Mouse (Mus musculus) ES-Bruce4 (cell line): ENCODE measurements around the gene Tmbim1. TPM values are rescaled to one million over a fixed set of nuclear protein-coding genes. Genes with fewer than 3 reads are reported as not detected.
A peak's percentile ranks its signal among the peaks of the same experiment; 100 is the strongest.

Source experiments
- H3K27ac ChIP-seq: 2 replicates; pipeline ENCODE4 v1.5.1; 2012; ENCODE audit warnings: low read length, inconsistent platforms; ENCODE audit not compliant: insufficient read depth
- H3K27me3 ChIP-seq: 2 replicates; pipeline ENCODE4 v1.6.1; 2012; ENCODE audit warnings: mild to moderate bottlenecking, low read length, inconsistent platforms; ENCODE audit not compliant: control insufficient read depth, poor library complexity, insufficient read depth, severe bottlenecking
- H3K36me3 ChIP-seq: 2 replicates; pipeline ENCODE4 v1.6.1; 2012; ENCODE audit warnings: inconsistent platforms, mild to moderate bottlenecking, low read length, moderate library complexity; ENCODE audit not compliant: control insufficient read depth, poor library complexity, insufficient read depth, severe bottlenecking
- H3K4me1 ChIP-seq: one replicate; pipeline ENCODE4 v1.8.1; 2011; ENCODE audit warnings: low read length; ENCODE audit not compliant: control insufficient read depth, insufficient read depth
- H3K4me3 ChIP-seq: 2 replicates; pipeline ENCODE4 v1.5.1; 2011; ENCODE audit warnings: low read depth, mild to moderate bottlenecking, low read length
- H3K9ac ChIP-seq: 2 replicates; pipeline ENCODE4 v1.6.1; 2012; ENCODE audit warnings: low read depth, mild to moderate bottlenecking, inconsistent platforms; ENCODE audit not compliant: poor library complexity, severe bottlenecking
- H3K9me3 ChIP-seq: replicated peaks from 2 replicates; pipeline ENCODE4 v1.6.1; 2012; ENCODE audit warnings: mild to moderate bottlenecking, low read length, inconsistent platforms; ENCODE audit not compliant: control insufficient read depth, poor library complexity, insufficient read depth, severe bottlenecking
- CTCF ChIP-seq: IDR thresholded peaks from one replicate; pipeline ENCODE4 v1.8.1; 2011; ENCODE audit warnings: low read depth, low read length
- EP300 ChIP-seq: IDR thresholded peaks from 2 replicates; pipeline ENCODE4 v1.6.1; 2011; ENCODE audit warnings: low read depth, low read length; ENCODE audit not compliant: insufficient read depth
- POLR2A ChIP-seq: IDR thresholded peaks from one replicate; pipeline ENCODE4 v1.8.1; 2011; ENCODE audit warnings: low read length; ENCODE audit not compliant: insufficient read depth
- polyA plus RNA-seq: library from polyadenylated mRNA; stranded (reverse); fragments of >200 nt; gene quantifications from 2 replicates; pipeline ENCODE4 v1.2.4, GENCODE M21; 2011; ENCODE audit warnings: low read depth; ENCODE audit not compliant: missing spikeins, insufficient read depth, insufficient read length

The Tmbim1 gene
- polyA plus RNA-seq, 1 experiment, result 58.8 TPM

DNA sequence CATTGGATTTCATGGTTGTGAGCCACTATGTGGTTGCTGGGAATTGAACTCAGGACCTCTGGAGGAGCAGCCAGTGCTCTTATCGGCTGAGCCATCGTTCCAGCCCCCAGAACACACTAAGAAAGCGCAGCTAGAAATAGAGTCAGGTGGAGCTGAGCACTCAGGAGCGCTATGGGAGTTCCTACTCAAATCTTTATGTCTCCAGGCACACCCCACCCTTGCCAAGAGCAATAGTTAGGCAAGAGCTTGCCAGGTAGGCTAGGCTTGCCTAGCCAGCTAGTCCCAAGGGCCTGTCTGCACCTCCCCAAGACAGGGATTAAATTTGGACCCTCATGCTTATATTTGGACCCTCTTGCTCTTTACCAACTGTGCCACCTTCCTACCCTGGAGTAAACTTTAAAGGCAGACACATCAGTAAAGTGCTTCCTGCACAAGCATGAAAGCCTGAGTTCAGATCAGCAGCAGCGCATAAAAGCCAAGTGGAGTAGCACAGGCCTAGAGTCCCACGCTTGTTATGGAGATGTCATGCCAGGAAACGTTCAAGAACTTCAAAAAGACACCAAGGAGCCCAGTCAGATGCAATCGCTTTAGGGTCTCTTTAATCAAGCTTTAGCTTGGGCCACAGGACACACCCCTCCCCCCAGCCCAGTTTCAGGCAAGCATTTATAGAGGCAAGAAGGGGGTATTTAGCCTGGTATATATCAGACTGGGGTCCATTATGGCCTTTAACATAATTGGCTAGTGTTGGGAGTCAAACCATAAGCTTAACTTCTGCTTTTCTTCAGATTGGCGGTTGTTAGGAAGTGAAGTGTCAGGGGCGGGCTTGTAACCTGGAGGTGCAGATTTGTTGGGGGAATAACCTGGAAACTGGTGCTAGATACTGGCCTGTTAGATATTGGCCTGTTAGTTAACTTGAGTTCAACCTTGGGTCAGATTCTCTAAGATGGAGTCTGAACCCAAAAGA lies 2.9 kb upstream of the Tmbim1 start:
- H3K27ac ChIP-seq, result peak overlapping the region; percentile 94
- H3K9ac ChIP-seq, result no peak overlapping the region
- no peaks in the 10 kb centered on the region for H3K9me3 ChIP-seq
- peaks cover 2% of the 10 kb centered on the region for H3K4me1 ChIP-seq
- TF ChIP-seq EP300, result peak; percentile 28; the same call in 1 of the 2 replicates
- TF ChIP-seq CTCF, result no peak
- no peaks in the 10 kb centered on the region for H3K27me3 ChIP-seq
- no peaks in the 10 kb centered on the region for H3K36me3 ChIP-seq
- no peak overlapping the region for H3K4me3 ChIP-seq

GRCm38 (mm10) chr1:74307146-74307545 lies 1.7 kb upstream of the Tmbim1 start:
- no peaks in the 10 kb centered on the region for H3K36me3 ChIP-seq
- H3K4me1 ChIP-seq, result peaks cover 6% of the 10 kb centered on the region
- no peak overlapping the region for H3K4me3 ChIP-seq
- H3K27me3 ChIP-seq, result no peaks in the 10 kb centered on the region
- H3K9me3 ChIP-seq, result no peaks in the 10 kb centered on the region
- peak overlapping the region; percentile 94 for H3K27ac ChIP-seq
- no peak overlapping the region for H3K9ac ChIP-seq
- TF ChIP-seq EP300, result no peak
- no peak for TF ChIP-seq CTCF
- no peak for TF ChIP-seq POLR2A

DNA sequence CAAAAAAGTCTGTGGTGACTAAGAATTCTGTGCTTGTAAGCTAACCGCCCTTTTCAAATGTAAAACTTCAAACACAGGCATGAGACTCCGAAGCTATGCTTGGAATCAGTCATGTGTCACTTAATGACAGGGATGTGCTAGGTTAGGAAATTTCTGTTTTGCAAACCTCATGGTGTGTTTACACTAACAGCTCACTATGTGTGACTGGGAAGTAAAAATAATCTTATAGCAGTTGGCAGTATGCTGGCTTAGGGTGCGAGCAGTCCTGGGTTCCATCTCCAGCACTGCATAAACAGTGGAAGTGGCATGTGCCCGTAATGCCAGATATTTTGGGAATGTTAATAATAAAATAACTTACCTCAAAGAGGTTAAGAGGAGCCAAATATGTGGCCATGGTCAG lies 476 bp downstream of the Tmbim1 start:
- TF ChIP-seq CTCF, result no peak
- TF ChIP-seq EP300, result no peak
- TF ChIP-seq POLR2A, result no peak
- Histone ChIP-seq H3K9me3 (no peaks in the 10 kb centered on the region), H3K9ac (no peak overlapping the region), H3K36me3 (no peaks in the 10 kb centered on the region), H3K27me3 (no peaks in the 10 kb centered on the region), H3K4me3 (no peak overlapping the region), H3K27ac (no peak overlapping the region), H3K4me1 (peaks cover 6% of the 10 kb centered on the region)

DNA sequence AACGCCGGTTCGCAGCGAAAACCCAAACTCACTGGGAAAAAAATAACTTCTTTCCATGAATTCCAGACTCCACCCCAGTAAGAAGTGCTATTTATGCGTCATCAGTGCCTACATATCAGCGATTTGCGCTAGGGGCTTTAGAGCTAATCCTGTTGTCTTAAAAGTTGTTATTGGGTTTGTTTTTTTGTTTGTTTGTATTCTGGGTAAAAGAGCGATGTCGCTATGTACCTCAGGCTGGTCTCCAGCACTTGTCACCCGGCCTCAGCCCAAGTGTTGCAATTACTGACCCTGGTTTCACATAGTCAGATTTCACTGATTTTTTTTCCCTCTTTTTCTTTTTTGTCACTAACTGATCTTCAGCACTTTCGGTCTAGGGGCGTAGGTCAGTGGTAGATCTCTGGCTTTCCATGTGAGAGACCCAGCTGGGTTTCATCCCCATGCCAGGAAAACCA lies 1.1 kb downstream of the Tmbim1 start:
- Histone ChIP-seq H3K27ac (peak overlapping the region; percentile 18; the same call in 1 of the 2 replicates), H3K27me3 (no peaks in the 10 kb centered on the region), H3K9me3 (no peaks in the 10 kb centered on the region)

GRCm38 (mm10) chr1:74303509-74304338 lies 1.7 kb downstream of the Tmbim1 start:
- H3K9me3 ChIP-seq, result no peaks in the 10 kb centered on the region
- H3K27me3 ChIP-seq, result no peaks in the 10 kb centered on the region
- TF ChIP-seq EP300 (no peak), POLR2A (no peak), CTCF (no peak)
- H3K9ac ChIP-seq, result peak overlapping the region; percentile 73
- H3K27ac ChIP-seq, result peak overlapping the region; percentile 18; the same call in 1 of the 2 replicates
- peaks cover 3% of the 10 kb centered on the region for H3K4me1 ChIP-seq
- H3K36me3 ChIP-seq, result no peaks in the 10 kb centered on the region
- peak overlapping the region; percentile 71 for H3K4me3 ChIP-seq

More for the DNA sequence above, 1.1 kb downstream of the Tmbim1 start:
- no peak for TF ChIP-seq POLR2A
- Histone ChIP-seq H3K4me1 (peaks cover 3% of the 10 kb centered on the region), H3K9ac (peak overlapping the region; percentile 73), H3K36me3 (no peaks in the 10 kb centered on the region), H3K4me3 (peak overlapping the region; percentile 71)
